Mouse (Mus musculus): ENCODE data around the gene Casc1. TPM values are rescaled to one million over a fixed set of nuclear protein-coding genes. Genes with fewer than 3 reads are reported as not detected.
"Not testable (repeated sequence)": the region's sequence is repeated elsewhere in the genome, so short reads cannot be mapped to it uniquely, and the experiment has no call there.

Gene Casc1
- total RNA-seq, 2 experiments from 2014 or later = 0.89 to 1.8 TPM

- intact Hi-C loops (cut with DNase I) = no loop called here
- DNase-seq (ENCODE audit: low spot score in 2 of 2) = no peak
Measured at GRCm38 (mm10) chr6:145147716-145148115, 63.1 kb downstream of the Casc1 start.

- intact Hi-C loops (cut with DNase I) = no loop called here
Measured at GRCm38 (mm10) chr6:145145173-145145572, 65.6 kb downstream of the Casc1 start.

GRCm38 (mm10) chr6:145141827-145142226 lies 69.0 kb downstream of the Casc1 start:
- intact Hi-C loops (cut with DNase I) = no loop called here
- DNase-seq (ENCODE audit: low spot score in 2 of 2) = no peak

More at GRCm38 (mm10) chr6:145145173-145145572, 65.6 kb downstream of the Casc1 start:
- DNase-seq (ENCODE audit: low spot score in 2 of 2) = no peak

- no peak for DNase-seq (ENCODE audit: low spot score in 2 of 2)
- intact Hi-C loops (cut with DNase I) = no loop called here
Measured at GRCm38 (mm10) chr6:145140706-145141105, 70.1 kb downstream of the Casc1 start.

GRCm38 (mm10) chr6:145139776-145140475 lies 70.9 kb downstream of the Casc1 start:
- no peak for DNase-seq (ENCODE audit: low spot score in 2 of 2)
- intact Hi-C loops (cut with DNase I) = no loop called here

- intact Hi-C loops (cut with DNase I) = no loop called here
- DNase-seq (ENCODE audit: low spot score in 2 of 2) = no peak
Measured at GRCm38 (mm10) chr6:145139236-145139635, 71.6 kb downstream of the Casc1 start.

GRCm38 (mm10) chr6:145136831-145137230 lies 74.0 kb downstream of the Casc1 start:
- DNase-seq (ENCODE audit: low spot score in 2 of 2) = no peak
- intact Hi-C loops (cut with DNase I) = no loop called here

- DNase-seq (ENCODE audit: low spot score in 2 of 2) = no peak
- intact Hi-C loops (cut with DNase I) = no loop called here
Measured at GRCm38 (mm10) chr6:145135804-145136203, 75.0 kb downstream of the Casc1 start.

- no peak for DNase-seq (ENCODE audit: low spot score in 2 of 2)
- intact Hi-C loops (cut with DNase I) = no loop called here
Measured at GRCm38 (mm10) chr6:145135295-145135694, 75.5 kb downstream of the Casc1 start.

- intact Hi-C loops (cut with DNase I) = not testable (repeated sequence)
Measured at GRCm38 (mm10) chr6:145132969-145133368, 77.8 kb downstream of the Casc1 start.

GRCm38 (mm10) chr6:145131991-145132390 lies 78.8 kb downstream of the Casc1 start:
- DNase-seq (ENCODE audit: low spot score in 2 of 2) = no peak
- intact Hi-C loops (cut with DNase I) = no loop called here

More at GRCm38 (mm10) chr6:145132969-145133368, 77.8 kb downstream of the Casc1 start:
- DNase-seq (ENCODE audit: low spot score in 2 of 2) = not testable (repeated sequence)

- intact Hi-C loops (cut with DNase I) = no loop called here
- DNase-seq (ENCODE audit: low spot score in 2 of 2) = no peak
Measured at GRCm38 (mm10) chr6:145129563-145129962, 81.2 kb downstream of the Casc1 start.

GRCm38 (mm10) chr6:145127652-145128051 lies 83.2 kb downstream of the Casc1 start:
- intact Hi-C loops (cut with DNase I) = no loop called here
- DNase-seq (ENCODE audit: low spot score in 2 of 2) = no peak

- DNase-seq (ENCODE audit: low spot score in 2 of 2) = no peak
- intact Hi-C loops (cut with DNase I) = no loop called here
Measured at GRCm38 (mm10) chr6:145125591-145126113, 85.2 kb downstream of the Casc1 start.

Other genes with a start within 250 kb of the Casc1 start
- gene Bcat1, start 134.8 kb downstream of the Casc1 start, total RNA-seq (2021) = 10 to 100 TPM; 81.0 to 83.1 TPM
- gene Lrmp, start 95.4 kb downstream of the Casc1 start, total RNA-seq (2021) = 1 to 10 TPM; 2.0 to 4.3 TPM
- 10 to 100 TPM; 20.9 to 21.8 TPM for gene Etfrf1, start 129 bp upstream of the Casc1 start, total RNA-seq (2021)
- 10 to 100 TPM; 78.2 to 89.0 TPM for gene Kras, start 39.2 kb upstream of the Casc1 start, total RNA-seq (2021)

Measured in left cerebral cortex, postnatal 36 days (tissue).